Mouse (Mus musculus) small intestine, adult 2 months (tissue): ENCODE data around the gene Nfya.

Source experiments
- CTCF ChIP-seq: fragments of 200-500 bp; IDR thresholded peaks from 2 replicates; pipeline ENCODE4 v1.5.1; 2012; ENCODE audit warnings: low read depth, mild to moderate bottlenecking, control low read depth, inconsistent platforms, low read length, moderate library complexity, mixed read lengths; ENCODE audit not compliant: insufficient replicate concordance, insufficient read length; ENCODE audit errors: extremely low read depth
- POLR2A ChIP-seq: fragments of 200-500 bp; IDR thresholded peaks from 2 replicates; pipeline ENCODE4 v1.6.1; 2012; ENCODE audit warnings: low read depth, mild to moderate bottlenecking, control low read depth, inconsistent platforms, low read length, moderate library complexity

- TF ChIP-seq CTCF (no peak), POLR2A (0 out of 2 replicates have a peak, but pooled peaks have one; percentile 10)
Observed at GRCm38 (mm10) chr17:48457971-48458653, 48.4 kb upstream of the Nfya start.
